ENCODE assay signal across 9 mouse cellular contexts in the genomic region with DNA sequence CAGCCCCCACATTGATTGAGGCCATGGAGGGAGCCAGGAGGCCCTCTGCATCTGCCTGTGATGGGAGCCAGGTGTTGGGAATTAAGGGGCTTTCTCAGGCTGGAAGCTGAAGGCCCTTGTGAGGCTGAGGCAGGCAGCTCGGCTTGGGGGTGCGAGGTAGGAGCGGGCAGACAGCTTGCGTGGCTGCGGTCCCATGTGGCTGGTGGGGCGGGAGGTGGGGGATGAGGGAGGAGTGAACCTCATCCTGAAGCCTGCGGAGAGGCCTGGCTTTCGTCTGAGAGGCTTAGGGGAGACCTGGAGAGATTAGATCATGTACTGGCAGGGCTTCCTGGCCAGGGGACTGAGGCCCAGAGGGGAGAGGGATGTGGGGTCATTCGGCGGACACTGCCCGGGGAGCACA. TPM values are rescaled to one million over a fixed set of nuclear protein-coding genes. Genes with fewer than 3 reads are reported as not detected.
DNase-seq lines count a peak whose midpoint lies in the region; ATAC-seq lines count a peak whose summit lies in the region.
"Had no signal": no experiment of that assay in that cellular context is flagged by ENCODE, and none has a peak within 500 bp of the region (broad histone marks: within the 10 kb centered on the region; RNA-seq: fewer than 3 reads in every experiment).

No protein-coding gene starts in this region.

- no peak for DNase-seq in hindbrain, embryonic 11.5 days (ENCODE audit: low spot score)
- peak; percentile 70 for DNase-seq in embryo, embryonic 11 days
- no peak for DNase-seq in right cerebral cortex, postnatal 10 days (ENCODE audit: low spot score in 2 of 2)
- no peak for DNase-seq in spleen, postnatal 36 days (ENCODE audit: low spot score in 2 of 2)
- DNase-seq in kidney, postnatal 14 days, result no peak

- H3K36me3 ChIP-seq in hindbrain, embryonic 13.5 days, result no peaks in the 10 kb centered on the region
- H3K36me3 ChIP-seq in hindbrain, embryonic 11.5 days (ENCODE audit: control insufficient read depth, insufficient read depth, low read length), result no peaks in the 10 kb centered on the region
- H3K36me3 ChIP-seq in heart, embryonic 13.5 days, result peaks cover 17% of the 10 kb centered on the region
- no peaks in the 10 kb centered on the region for H3K36me3 ChIP-seq in midbrain, embryonic 13.5 days

- no peak overlapping the region for H3K4me3 ChIP-seq in hindbrain, embryonic 13.5 days
- H3K4me3 ChIP-seq in hindbrain, embryonic 11.5 days (ENCODE audit: low read depth, low read length), result no peak overlapping the region
- H3K4me3 ChIP-seq in heart, embryonic 13.5 days, result no peak overlapping the region
- no peak overlapping the region for H3K4me3 ChIP-seq in midbrain, embryonic 13.5 days (replicated peaks)

- ATAC-seq in hindbrain, embryonic 13.5 days (ENCODE audit: low FRiP score), result no peak
- no peak for ATAC-seq in hindbrain, embryonic 11.5 days (ENCODE audit: low FRiP score)
- ATAC-seq in heart, embryonic 13.5 days (ENCODE audit: extremely low read depth, insufficient number of reproducible peaks, low FRiP score, low TSS enrichment), result peak; percentile 2; the same call in 1 of the 2 replicates
- no peak for ATAC-seq in midbrain, embryonic 13.5 days

- peaks cover 3% of the 10 kb centered on the region; the same call in 1 of the 2 replicates for H3K27me3 ChIP-seq in hindbrain, embryonic 13.5 days
- H3K27me3 ChIP-seq in hindbrain, embryonic 11.5 days (ENCODE audit: control insufficient read depth, insufficient read depth, low read length), result no peaks in the 10 kb centered on the region
- H3K27me3 ChIP-seq in heart, embryonic 13.5 days (replicated peaks), result no peaks in the 10 kb centered on the region
- H3K27me3 ChIP-seq in midbrain, embryonic 13.5 days, result no peaks in the 10 kb centered on the region
- H3K27me3 ChIP-seq: CH12.LX had no signal

- no peaks in the 10 kb centered on the region for H3K9me3 ChIP-seq in hindbrain, embryonic 13.5 days
- H3K9me3 ChIP-seq in hindbrain, embryonic 11.5 days (ENCODE audit: control insufficient read depth, low read length), result no peaks in the 10 kb centered on the region
- no peaks in the 10 kb centered on the region for H3K9me3 ChIP-seq in heart, embryonic 13.5 days
- no peaks in the 10 kb centered on the region for H3K9me3 ChIP-seq in midbrain, embryonic 13.5 days

- H3K9ac ChIP-seq in hindbrain, embryonic 13.5 days, result no peak overlapping the region
- no peak overlapping the region for H3K9ac ChIP-seq in hindbrain, embryonic 11.5 days (ENCODE audit: low read depth, low read length)
- H3K9ac ChIP-seq in heart, embryonic 13.5 days, result peak overlapping the region; percentile 85
- no peak overlapping the region for H3K9ac ChIP-seq in midbrain, embryonic 13.5 days (replicated peaks)

- 56% methylated on average over 11 of the region's 11 CpGs for WGBS in hindbrain, embryonic 13.5 days
- 55% methylated on average over 11 of the region's 11 CpGs for WGBS in hindbrain, embryonic 11.5 days
- 18% methylated on average over 11 of the region's 11 CpGs for WGBS in heart, embryonic 13.5 days
- 48% methylated on average over 11 of the region's 11 CpGs for WGBS in midbrain, embryonic 13.5 days

- H3K4me1 ChIP-seq in hindbrain, embryonic 13.5 days (replicated peaks), result peaks cover 43% of the 10 kb centered on the region
- peaks cover 19% of the 10 kb centered on the region; the same call in 1 of the 2 replicates for H3K4me1 ChIP-seq in hindbrain, embryonic 11.5 days (replicated peaks; ENCODE audit: control insufficient read depth, insufficient read depth, low read length)
- peaks cover 91% of the 10 kb centered on the region for H3K4me1 ChIP-seq in heart, embryonic 13.5 days
- H3K4me1 ChIP-seq in midbrain, embryonic 13.5 days (replicated peaks), result peaks cover 38% of the 10 kb centered on the region

- H3K4me2 ChIP-seq in hindbrain, embryonic 13.5 days, result no peak overlapping the region
- no peak overlapping the region for H3K4me2 ChIP-seq in hindbrain, embryonic 11.5 days (replicated peaks; ENCODE audit: low read depth, low read length)
- peak overlapping the region; percentile 13; the same call in 1 of the 2 replicates for H3K4me2 ChIP-seq in heart, embryonic 13.5 days
- no peak overlapping the region for H3K4me2 ChIP-seq in midbrain, embryonic 13.5 days (replicated peaks)

- peak overlapping the region; percentile 73; the same call in 1 of the 2 replicates for H3K27ac ChIP-seq in hindbrain, embryonic 13.5 days
- H3K27ac ChIP-seq in hindbrain, embryonic 11.5 days (ENCODE audit: low read depth, low read length), result no peak overlapping the region
- H3K27ac ChIP-seq in heart, embryonic 13.5 days (replicated peaks), result peak overlapping the region; percentile 99
- peak overlapping the region; percentile 19; the same call in 1 of the 2 replicates for H3K27ac ChIP-seq in midbrain, embryonic 13.5 days

RNA-seq across cellular contexts. Expression of a gene that starts 15.5 kb away (rescaled TPM):
- polyA plus RNA-seq in hindbrain, embryonic 13.5 days (2015; fragmentation: Nextera tagmentation; extraction: Ambion mirVana), result 1.1 and 2.5 TPM in 2 replicates
- polyA plus RNA-seq in hindbrain, embryonic 11.5 days (2014; fragmentation: Nextera tagmentation; extraction: Ambion mirVana), result 1.7 and 1.9 TPM in 2 replicates
- polyA plus RNA-seq in heart, embryonic 13.5 days (2015; fragmentation: Nextera tagmentation; extraction: Ambion mirVana), result 4.0 and 5.4 TPM in 2 replicates
- polyA plus RNA-seq in midbrain, embryonic 13.5 days (2015; fragmentation: Nextera tagmentation; extraction: Ambion mirVana), result 0.68 and 1.0 TPM in 2 replicates

RNA-seq across cellular contexts. Expression of a gene that starts 22.5 kb away (rescaled TPM):
- polyA plus RNA-seq in hindbrain, embryonic 13.5 days (2015; fragmentation: Nextera tagmentation; extraction: Ambion mirVana), result 5.1 and 6.8 TPM in 2 replicates
- 16.1 and 18.7 TPM in 2 replicates for polyA plus RNA-seq in hindbrain, embryonic 11.5 days (2014; fragmentation: Nextera tagmentation; extraction: Ambion mirVana)
- 51.0 and 54.6 TPM in 2 replicates for polyA plus RNA-seq in heart, embryonic 13.5 days (2015; fragmentation: Nextera tagmentation; extraction: Ambion mirVana)
- 6.5 and 6.9 TPM in 2 replicates for polyA plus RNA-seq in midbrain, embryonic 13.5 days (2015; fragmentation: Nextera tagmentation; extraction: Ambion mirVana)

RNA-seq across cellular contexts. Expression of a gene that starts 41.5 kb away (rescaled TPM):
- 1.4 and 1.8 TPM in 2 replicates for polyA plus RNA-seq in hindbrain, embryonic 13.5 days (2015; fragmentation: Nextera tagmentation; extraction: Ambion mirVana)
- 1.4 and 1.7 TPM in 2 replicates for polyA plus RNA-seq in hindbrain, embryonic 11.5 days (2014; fragmentation: Nextera tagmentation; extraction: Ambion mirVana)
- 34.8 and 41.9 TPM in 2 replicates for polyA plus RNA-seq in heart, embryonic 13.5 days (2015; fragmentation: Nextera tagmentation; extraction: Ambion mirVana)
- 0.59 and 0.75 TPM in 2 replicates for polyA plus RNA-seq in midbrain, embryonic 13.5 days (2015; fragmentation: Nextera tagmentation; extraction: Ambion mirVana)

RNA-seq across cellular contexts. Expression of a gene that starts 48.5 kb away (rescaled TPM):
- polyA plus RNA-seq in hindbrain, embryonic 13.5 days (2015; fragmentation: Nextera tagmentation; extraction: Ambion mirVana), result not detected in 2 replicates
- not detected in 2 replicates for polyA plus RNA-seq in hindbrain, embryonic 11.5 days (2014; fragmentation: Nextera tagmentation; extraction: Ambion mirVana)
- polyA plus RNA-seq in heart, embryonic 13.5 days (2015; fragmentation: Nextera tagmentation; extraction: Ambion mirVana), result 0.19 and 0.41 TPM in 2 replicates
- not detected in 2 replicates for polyA plus RNA-seq in midbrain, embryonic 13.5 days (2015; fragmentation: Nextera tagmentation; extraction: Ambion mirVana)

RNA-seq across cellular contexts. Expression of a gene that starts 49.4 kb away (rescaled TPM):
- 16.9 and 19.5 TPM in 2 replicates for polyA plus RNA-seq in hindbrain, embryonic 13.5 days (2015; fragmentation: Nextera tagmentation; extraction: Ambion mirVana)
- polyA plus RNA-seq in hindbrain, embryonic 11.5 days (2014; fragmentation: Nextera tagmentation; extraction: Ambion mirVana), result 13.5 and 13.9 TPM in 2 replicates
- 15.6 and 17.7 TPM in 2 replicates for polyA plus RNA-seq in heart, embryonic 13.5 days (2015; fragmentation: Nextera tagmentation; extraction: Ambion mirVana)
- polyA plus RNA-seq in midbrain, embryonic 13.5 days (2015; fragmentation: Nextera tagmentation; extraction: Ambion mirVana), result 12.8 and 13.7 TPM in 2 replicates

Comparison
In these comparisons a context has a peak if more than half of its experiments do, and no peak if none do; other contexts are left out.
1. RNA of a gene that starts 41.5 kb away (polyA plus RNA-seq): 34.8 to 41.9 TPM in heart, embryonic 13.5 days; 1.4 to 1.8 TPM in hindbrain, embryonic 13.5 days, 1.4 to 1.7 TPM in hindbrain, embryonic 11.5 days and 0.59 to 0.75 TPM in midbrain, embryonic 13.5 days; every median in the first group is over 10 times any median in the second.